In the genomic region with DNA sequence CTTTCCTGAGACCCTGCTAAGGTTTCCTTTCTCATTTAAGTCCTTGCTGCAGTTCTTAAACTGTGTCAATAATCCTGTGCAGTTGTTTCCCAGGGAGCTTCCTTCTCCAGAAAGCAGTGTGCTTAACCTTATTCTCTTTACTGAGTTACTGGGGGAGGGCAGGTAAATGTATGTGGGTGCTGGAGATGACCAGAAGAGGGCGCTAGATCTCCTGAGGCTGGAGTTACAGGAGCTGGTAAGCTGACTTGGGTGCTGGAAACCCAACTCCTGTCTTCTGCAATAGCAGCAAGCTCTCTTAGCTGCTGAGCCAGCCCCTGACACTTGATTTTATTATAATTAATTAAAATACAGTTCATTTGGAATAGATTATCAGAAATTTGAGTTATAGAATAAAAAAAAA, we compare ENCODE assay signal across 19 mouse cellular contexts.
DNase-seq lines count a peak whose midpoint lies in the region; ATAC-seq and TF ChIP-seq lines count a peak whose summit lies in the region.
"Had no signal": no experiment of that assay in that cellular context is flagged by ENCODE, and none has a peak within 500 bp of the region (broad histone marks: within the 10 kb centered on the region; RNA-seq: fewer than 3 reads in every experiment).

No protein-coding gene starts in this region.

- TF ChIP-seq EP300 in liver, postnatal 0 days (IDR thresholded peaks at IDR 0.05; ENCODE audit: low read depth), result no peak

- ATAC-seq in liver, postnatal 0 days, result no peak
- no peak for ATAC-seq in liver, embryonic 12.5 days
- ATAC-seq in hindbrain, embryonic 14.5 days (ENCODE audit: low FRiP score), result no peak
- ATAC-seq: forebrain, embryonic 16.5 days; intestine, embryonic 15.5 days had no signal

- no peak for TF ChIP-seq POLR2A in bone marrow macrophage, adult 2 months (IDR thresholded peaks at IDR 0.05; ENCODE audit: borderline replicate concordance, low read depth, low read length)

- no peaks in the 10 kb centered on the region for H3K9me3 ChIP-seq in liver, postnatal 0 days (ENCODE audit: low read length)
- 0 out of 2 replicates have a peak, but pooled peaks cover 5% of the 10 kb centered on the region for H3K9me3 ChIP-seq in liver, embryonic 12.5 days (replicated peaks)
- peaks cover 5% of the 10 kb centered on the region; the same call in 1 of the 2 replicates for H3K9me3 ChIP-seq in E14TG2a.4 (ENCODE audit: low read length)
- H3K9me3 ChIP-seq in hindbrain, embryonic 14.5 days (ENCODE audit: control insufficient read depth, low read length), result no peaks in the 10 kb centered on the region
- H3K9me3 ChIP-seq: embryonic facial prominence, embryonic 12.5 days; hindbrain, embryonic 12.5 days; intestine, embryonic 15.5 days; kidney, embryonic 15.5 days; neural tube, embryonic 12.5 days had no signal

- no peaks in the 10 kb centered on the region for H3K27me3 ChIP-seq in liver, postnatal 0 days (ENCODE audit: insufficient read depth, low read length)
- H3K27me3 ChIP-seq in liver, embryonic 12.5 days (replicated peaks), result no peaks in the 10 kb centered on the region
- no peaks in the 10 kb centered on the region; the same call in 1 of the 2 replicates for H3K27me3 ChIP-seq in E14TG2a.4 (ENCODE audit: insufficient read depth, low read length)
- no peaks in the 10 kb centered on the region for H3K27me3 ChIP-seq in hindbrain, embryonic 14.5 days (ENCODE audit: control insufficient read depth, insufficient read depth, low read length)
- H3K27me3 ChIP-seq: embryonic facial prominence, embryonic 12.5 days; hindbrain, embryonic 12.5 days; intestine, embryonic 15.5 days; kidney, embryonic 15.5 days; neural tube, embryonic 12.5 days had no signal

- H3K4me3 ChIP-seq in liver, postnatal 0 days (ENCODE audit: low read depth, low read length), result no peak overlapping the region
- H3K4me3 ChIP-seq in liver, embryonic 12.5 days, result no peak overlapping the region
- H3K4me3 ChIP-seq in E14TG2a.4 (replicated peaks; ENCODE audit: low read length), result no peak overlapping the region
- no peak overlapping the region for H3K4me3 ChIP-seq in bone marrow macrophage, adult 2 months (ENCODE audit: insufficient read depth, low read length)
- H3K4me3 ChIP-seq in hindbrain, embryonic 14.5 days (replicated peaks; ENCODE audit: low read length), result no peak overlapping the region
- H3K4me3 ChIP-seq: embryonic facial prominence, embryonic 12.5 days; hindbrain, embryonic 12.5 days; intestine, embryonic 15.5 days; kidney, embryonic 15.5 days; neural tube, embryonic 12.5 days had no signal

- 40% methylated on average over 1 of the region's 1 CpGs for WGBS in liver, postnatal 0 days (ENCODE audit: insufficient replicate concordance)
- WGBS in liver, embryonic 12.5 days (ENCODE audit: insufficient replicate concordance), result 16% methylated on average over 1 of the region's 1 CpGs
- WGBS in hindbrain, embryonic 14.5 days, result 49% methylated on average over 1 of the region's 1 CpGs

- H3K4me2 ChIP-seq in liver, postnatal 0 days (ENCODE audit: low read depth, low read length), result no peak overlapping the region
- no peak overlapping the region for H3K4me2 ChIP-seq in liver, embryonic 12.5 days
- H3K4me2 ChIP-seq in hindbrain, embryonic 14.5 days (replicated peaks), result no peak overlapping the region
- H3K4me2 ChIP-seq: embryonic facial prominence, embryonic 12.5 days; hindbrain, embryonic 12.5 days; intestine, embryonic 15.5 days; kidney, embryonic 15.5 days; neural tube, embryonic 12.5 days had no signal

- no peak overlapping the region for H3K9ac ChIP-seq in liver, postnatal 0 days (replicated peaks)
- no peak overlapping the region for H3K9ac ChIP-seq in liver, embryonic 12.5 days
- no peak overlapping the region for H3K9ac ChIP-seq in hindbrain, embryonic 14.5 days
- H3K9ac ChIP-seq: embryonic facial prominence, embryonic 12.5 days; hindbrain, embryonic 12.5 days; intestine, embryonic 15.5 days; kidney, embryonic 15.5 days; neural tube, embryonic 12.5 days had no signal

- no peak overlapping the region for H3K27ac ChIP-seq in liver, postnatal 0 days (ENCODE audit: low read depth)
- H3K27ac ChIP-seq in liver, embryonic 12.5 days, result no peak overlapping the region
- no peak overlapping the region for H3K27ac ChIP-seq in bone marrow macrophage, adult 2 months (ENCODE audit: insufficient read depth, low read depth, low read length)
- no peak overlapping the region for H3K27ac ChIP-seq in hindbrain, embryonic 14.5 days
- H3K27ac ChIP-seq: embryonic facial prominence, embryonic 12.5 days; hindbrain, embryonic 12.5 days; intestine, embryonic 15.5 days; kidney, embryonic 15.5 days; neural tube, embryonic 12.5 days had no signal

- DNase-seq in embryo, embryonic 10.5 days (ENCODE audit: low spot score), result peak; percentile 21
- no peak for DNase-seq in embryo, embryonic 11 days
- no peak for DNase-seq in liver, postnatal 0 days
- no peak for DNase-seq in hindbrain, embryonic 14.5 days (ENCODE audit: low spot score)
- no peak for DNase-seq in frontal cortex, postnatal 14 days (ENCODE audit: low spot score in 2 of 2)
- DNase-seq: cerebellum, adult 18-20 months; cerebellum, postnatal 36 days; gastrocnemius, postnatal 14 days; lung, adult 2 months; right cerebral cortex, postnatal 4 days had no signal

- H3K4me1 ChIP-seq in liver, postnatal 0 days (ENCODE audit: insufficient read depth), result no peaks in the 10 kb centered on the region
- no peaks in the 10 kb centered on the region for H3K4me1 ChIP-seq in liver, embryonic 12.5 days
- H3K4me1 ChIP-seq in E14TG2a.4 (replicated peaks; ENCODE audit: low read depth, low read length), result peaks cover 3% of the 10 kb centered on the region
- H3K4me1 ChIP-seq in bone marrow macrophage, adult 2 months (ENCODE audit: control insufficient read depth, insufficient read depth, low read length), result 0 out of 2 replicates have a peak, but pooled peaks cover 4% of the 10 kb centered on the region
- H3K4me1 ChIP-seq in hindbrain, embryonic 14.5 days (replicated peaks; ENCODE audit: control insufficient read depth, insufficient read depth, low read length), result peaks cover under 1% of the 10 kb centered on the region; the same call in 1 of the 2 replicates
- H3K4me1 ChIP-seq: embryonic facial prominence, embryonic 12.5 days; hindbrain, embryonic 12.5 days; intestine, embryonic 15.5 days; kidney, embryonic 15.5 days; neural tube, embryonic 12.5 days had no signal

- TF ChIP-seq CTCF in liver, postnatal 0 days (IDR thresholded peaks at IDR 0.05; ENCODE audit: low read depth), result peak; percentile 31
- peak; percentile 42 for TF ChIP-seq CTCF in E14TG2a.4 (conservative IDR thresholded peaks at IDR 0.05; ENCODE audit: low read length)
- TF ChIP-seq CTCF in bone marrow macrophage, adult 2 months (IDR thresholded peaks at IDR 0.05; ENCODE audit: low read depth, low read length), result 0 out of 2 replicates have a peak, but pooled peaks have one; percentile 18

- H3K36me3 ChIP-seq in liver, postnatal 0 days (replicated peaks; ENCODE audit: insufficient read depth, low read length), result no peaks in the 10 kb centered on the region
- no peaks in the 10 kb centered on the region for H3K36me3 ChIP-seq in liver, embryonic 12.5 days
- H3K36me3 ChIP-seq in E14TG2a.4 (ENCODE audit: insufficient read depth, low read length), result no peaks in the 10 kb centered on the region
- no peaks in the 10 kb centered on the region for H3K36me3 ChIP-seq in hindbrain, embryonic 14.5 days (replicated peaks; ENCODE audit: control insufficient read depth, insufficient read depth)
- H3K36me3 ChIP-seq: embryonic facial prominence, embryonic 12.5 days; hindbrain, embryonic 12.5 days; intestine, embryonic 15.5 days; kidney, embryonic 15.5 days; neural tube, embryonic 12.5 days had no signal
